Mouse (Mus musculus): ENCODE measurements around the gene Il15ra.

- TF ChIP-seq POLR2A (IDR thresholded peaks at IDR 0.05; ENCODE audit: borderline replicate concordance, extremely low read depth, low read depth, low read length), result no peak
- no peak for TF ChIP-seq CTCF (IDR thresholded peaks at IDR 0.05; ENCODE audit: insufficient read depth, low read length)
These were observed 6.1 kb upstream of the Il15ra start for GRCm38 (mm10) chr2:11698994-11699393.

All from lung, adult 2 months (tissue).